Mouse (Mus musculus) midbrain, embryonic 13.5 days (tissue): ENCODE measurements around the gene Ush2a. TPM values are rescaled to one million over a fixed set of nuclear protein-coding genes. Genes with fewer than 3 reads are reported as not detected.
A peak's percentile ranks its signal among the peaks of the same experiment; 100 is the strongest.

ENCODE experiments used
- ATAC-seq: fragments of 200-750 bp; cut with Nextera tagmentation; 2 replicates; pipeline ENCODE4 v1.8.0; 2017; ENCODE audit warnings: mild to moderate bottlenecking, moderate TSS enrichment, moderate library complexity
- H3K27ac ChIP-seq: fragments of 300-500 bp; sonication (generic); 2 replicates; pipeline ENCODE4 v1.5.1; 2015; ENCODE audit warnings: inconsistent platforms, mild to moderate bottlenecking, moderate library complexity
- H3K27me3 ChIP-seq: fragments of 300-500 bp; sonication (generic); 2 replicates; pipeline ENCODE4 v1.6.1; 2015; ENCODE audit warnings: mild to moderate bottlenecking, inconsistent platforms
- H3K36me3 ChIP-seq: fragments of 300-500 bp; sonication (generic); 2 replicates; pipeline ENCODE4 v1.6.1; 2015; ENCODE audit warnings: mild to moderate bottlenecking, inconsistent platforms
- H3K4me1 ChIP-seq: fragments of 300-500 bp; sonication (generic); replicated peaks from 2 replicates; pipeline ENCODE4 v1.6.1; 2015; ENCODE audit warnings: inconsistent platforms
- H3K4me2 ChIP-seq: fragments of 300-500 bp; sonication (generic); replicated peaks from 2 replicates; pipeline ENCODE4 v1.6.1; 2015; ENCODE audit warnings: moderate library complexity, mild to moderate bottlenecking, inconsistent platforms
- H3K4me3 ChIP-seq: fragments of 300-500 bp; sonication (generic); replicated peaks from 2 replicates; pipeline ENCODE4 v1.5.1; 2015; ENCODE audit warnings: mild to moderate bottlenecking, inconsistent platforms
- H3K9ac ChIP-seq: fragments of 300-500 bp; sonication (generic); replicated peaks from 2 replicates; pipeline ENCODE4 v1.6.1; 2015; ENCODE audit warnings: mild to moderate bottlenecking, inconsistent platforms
- H3K9me3 ChIP-seq: fragments of 300-500 bp; sonication (generic); 2 replicates; pipeline ENCODE4 v1.6.1; 2016; ENCODE audit warnings: mild to moderate bottlenecking, inconsistent platforms
- WGBS: fragments of 180-500 bp; shearing (Covaris S2); methylation state at CpG from one replicate; pipeline ENCODE4 v1.1.7; 2015; 5-methylcytosine and 5-hydroxymethylcytosine counted together
- polyA plus RNA-seq: library from polyadenylated mRNA; unstranded; fragments of >200 nt; fragmentation: Nextera tagmentation; extraction: Ambion mirVana; gene quantifications from 2 replicates; pipeline ENCODE4 v1.2.1, GENCODE M21; 2015

Ush2a gene
- 0.13 and 0.23 TPM in 2 replicates for polyA plus RNA-seq

DNA sequence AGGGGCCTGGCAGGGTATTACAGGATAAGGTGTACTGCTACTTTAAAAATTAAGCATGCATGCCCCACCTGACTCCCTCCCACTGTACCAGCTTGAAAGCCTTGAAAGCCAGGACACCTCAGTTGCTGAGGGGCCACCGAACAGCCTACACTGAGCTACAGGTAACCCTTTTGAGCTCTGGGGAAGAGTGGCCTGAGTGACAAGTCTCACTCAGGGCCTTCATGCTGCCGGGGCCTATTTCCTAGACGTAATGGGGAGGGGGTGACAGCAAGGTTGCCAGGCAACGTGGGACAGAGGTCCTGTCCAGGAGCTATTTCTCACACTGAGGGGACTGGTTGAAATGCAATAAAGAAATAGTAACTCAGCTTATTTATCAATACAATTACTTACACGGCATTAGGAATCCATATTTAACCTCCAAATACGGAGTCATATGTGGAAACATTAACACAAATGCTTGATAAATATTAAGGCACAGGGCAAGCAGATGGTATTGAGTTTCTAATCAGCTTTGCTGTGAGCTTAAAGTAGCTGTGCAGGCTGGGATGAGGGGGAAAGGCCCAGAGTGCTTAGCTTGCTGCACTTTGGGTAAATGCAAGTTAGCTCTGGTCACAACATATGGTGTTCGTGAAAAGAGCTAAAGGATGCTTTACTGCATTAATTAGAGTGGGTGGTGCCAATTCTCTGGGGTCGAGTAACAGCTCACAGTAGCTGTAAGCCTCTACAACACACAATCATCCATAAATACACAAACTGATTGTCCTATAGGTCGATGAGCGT, at the start of gene Ush2a:
Gene Ush2a, plus strand, starts transcription at position 121 of the 780 bp plus-strand sequence.
- Histone ChIP-seq H3K4me2 (no peak within 1 kb of the TSS), H3K9me3 (no peaks in the 10 kb centered on the region), H3K27ac (0 out of 2 replicates have a peak within 1 kb of the TSS, but pooled peaks have one; percentile 11), H3K9ac (no peak within 1 kb of the TSS), H3K4me1 (peaks cover 25% of the 10 kb centered on the region), H3K36me3 (no peaks in the 10 kb centered on the region), H3K4me3 (no peak within 1 kb of the TSS), H3K27me3 (no peaks in the 10 kb centered on the region)
- WGBS, result 35% methylated on average over 10 of the region's 10 CpGs
- peak; percentile 60 for ATAC-seq

DNA sequence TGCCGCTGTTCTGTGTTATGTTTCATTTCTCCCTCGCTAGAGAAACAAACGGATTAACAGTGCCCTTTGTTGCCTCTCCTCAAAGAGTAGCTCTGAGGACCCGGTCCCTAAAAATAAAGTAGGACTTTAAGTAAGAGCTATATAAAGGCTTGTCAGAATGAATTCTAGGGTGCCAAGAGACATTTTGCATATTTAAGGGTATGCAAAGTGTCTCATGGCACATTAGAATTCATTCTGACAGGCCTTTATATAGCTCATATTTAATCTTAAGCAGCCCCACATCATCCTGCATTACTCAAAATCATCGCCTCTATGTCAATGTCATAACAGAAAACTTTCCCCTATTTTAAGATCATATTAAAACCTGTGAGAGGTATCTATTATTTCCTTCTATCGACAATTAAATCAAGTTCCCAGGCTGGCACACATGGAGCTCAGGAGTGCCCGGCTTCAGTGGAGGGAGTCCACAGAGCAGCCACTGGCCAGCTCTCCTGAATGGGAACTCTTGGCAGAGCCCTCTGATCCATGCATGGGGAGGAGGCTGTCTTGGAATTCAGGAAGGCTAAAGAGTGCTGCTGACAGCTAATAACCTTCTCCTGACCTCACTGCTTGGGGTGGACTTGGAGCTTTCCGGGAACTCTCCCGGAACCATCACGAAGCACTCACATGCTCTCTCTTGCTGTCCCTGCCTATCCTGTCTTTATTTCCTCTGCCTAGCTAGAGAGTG, 46.8 kb upstream of the Ush2a start:
- H3K27me3 ChIP-seq, result no peaks in the 10 kb centered on the region

DNA sequence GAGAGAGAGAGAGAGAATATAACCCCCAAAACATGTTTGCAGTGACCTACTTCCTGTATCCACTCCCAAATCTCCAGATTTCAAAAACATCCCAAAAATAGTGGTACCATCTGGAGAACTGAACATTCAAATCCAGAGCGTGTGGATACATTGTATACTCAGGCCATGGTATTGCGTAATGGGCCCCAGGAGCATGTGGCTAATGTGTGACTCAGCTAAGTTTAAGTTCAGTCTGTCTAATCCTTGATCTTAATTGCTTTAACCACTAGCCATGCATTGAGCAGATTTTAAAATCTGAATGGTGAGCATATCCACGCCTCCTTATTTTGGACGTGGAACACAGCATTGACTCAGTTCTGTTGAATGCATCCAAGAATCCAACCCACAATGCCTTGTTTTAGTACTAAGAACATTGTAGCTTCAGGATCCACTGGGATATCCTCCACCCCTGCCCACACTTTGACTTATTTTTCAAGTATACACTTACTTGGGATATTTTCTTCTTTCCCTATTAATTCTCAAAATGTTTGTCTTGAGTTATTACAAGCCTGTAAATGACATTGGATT, 40.5 kb upstream of the Ush2a start:
- Histone ChIP-seq H3K36me3 (no peaks in the 10 kb centered on the region), H3K9me3 (no peaks in the 10 kb centered on the region), H3K27ac (no peak overlapping the region), H3K4me2 (no peak overlapping the region), H3K4me3 (no peak overlapping the region), H3K4me1 (no peaks in the 10 kb centered on the region), H3K9ac (no peak overlapping the region), H3K27me3 (no peaks in the 10 kb centered on the region)
- whole genome bisulfite sequencing, result 89% methylated on average over 4 of the region's 4 CpGs
- ATAC-seq, result no peak

More for the DNA sequence above, 46.8 kb upstream of the Ush2a start:
- Histone ChIP-seq H3K9ac (no peak overlapping the region), H3K36me3 (no peaks in the 10 kb centered on the region), H3K4me1 (peaks cover 9% of the 10 kb centered on the region), H3K4me3 (no peak overlapping the region), H3K27ac (no peak overlapping the region), H3K4me2 (no peak overlapping the region), H3K9me3 (no peaks in the 10 kb centered on the region)
- WGBS, result 41% methylated on average over 10 of the region's 10 CpGs
- ATAC-seq, result no peak

DNA sequence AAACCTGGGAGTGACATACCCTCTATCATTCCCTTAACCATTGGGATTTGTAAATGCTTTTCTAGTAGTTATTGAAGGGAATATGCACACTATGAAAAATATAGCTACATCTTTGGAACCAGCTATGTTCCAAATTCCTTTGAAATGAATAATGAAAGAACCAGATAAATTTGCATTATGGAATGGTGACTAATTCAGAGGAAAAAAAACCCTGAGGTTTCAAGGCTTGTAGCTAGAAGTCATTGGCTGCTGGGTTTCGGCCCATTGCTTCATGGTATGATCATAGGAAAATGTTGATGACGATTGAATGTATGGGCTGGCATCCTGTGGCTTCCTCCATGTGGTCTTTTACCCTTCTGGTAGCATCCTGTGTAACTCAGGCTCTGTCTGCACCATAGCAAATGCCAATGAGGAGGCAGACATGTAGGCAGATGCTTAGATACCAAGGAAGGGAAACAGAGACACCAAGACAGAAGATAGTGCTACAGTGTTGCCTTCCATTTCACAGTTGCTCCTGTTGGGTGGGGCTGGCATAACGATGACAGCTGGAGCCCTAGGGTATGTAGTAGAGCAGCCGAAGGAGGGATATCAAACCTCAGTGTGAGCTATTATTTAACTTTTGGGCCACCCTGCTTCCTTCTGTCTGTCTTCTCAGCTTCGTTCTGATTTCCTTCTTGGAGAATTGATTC, 28.6 kb upstream of the Ush2a start:
- no peak overlapping the region for H3K9ac ChIP-seq
- H3K9me3 ChIP-seq, result no peaks in the 10 kb centered on the region
- no peak for ATAC-seq
- no peak overlapping the region for H3K4me2 ChIP-seq
- no peaks in the 10 kb centered on the region for H3K27me3 ChIP-seq
- H3K27ac ChIP-seq, result no peak overlapping the region
- H3K36me3 ChIP-seq, result no peaks in the 10 kb centered on the region
- no peaks in the 10 kb centered on the region for H3K4me1 ChIP-seq
- WGBS, result 88% methylated on average over 5 of the region's 5 CpGs
- no peak overlapping the region for H3K4me3 ChIP-seq

DNA sequence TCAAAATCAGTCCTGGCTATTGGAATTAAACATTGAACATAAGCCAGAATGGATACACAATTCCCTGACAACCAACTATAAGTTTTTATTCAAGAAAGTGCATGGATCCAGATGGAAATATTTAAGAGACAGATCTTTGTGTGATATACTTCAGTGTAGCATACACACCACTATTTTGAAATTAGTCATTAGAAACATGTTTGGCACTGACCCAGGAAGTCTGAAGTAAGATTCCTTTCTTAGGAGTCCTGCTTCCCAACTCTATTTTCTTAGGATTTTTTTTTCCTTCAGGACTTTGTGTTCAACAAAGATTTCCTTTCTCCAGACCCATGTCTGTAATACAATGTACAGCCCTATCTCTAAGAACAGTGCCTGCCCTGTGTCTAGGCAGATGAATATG, 23.2 kb upstream of the Ush2a start:
- Histone ChIP-seq H3K4me3 (no peak overlapping the region), H3K36me3 (no peaks in the 10 kb centered on the region), H3K4me2 (no peak overlapping the region), H3K27ac (no peak overlapping the region), H3K9me3 (no peaks in the 10 kb centered on the region), H3K27me3 (no peaks in the 10 kb centered on the region), H3K4me1 (no peaks in the 10 kb centered on the region), H3K9ac (no peak overlapping the region)
- no peak for ATAC-seq

DNA sequence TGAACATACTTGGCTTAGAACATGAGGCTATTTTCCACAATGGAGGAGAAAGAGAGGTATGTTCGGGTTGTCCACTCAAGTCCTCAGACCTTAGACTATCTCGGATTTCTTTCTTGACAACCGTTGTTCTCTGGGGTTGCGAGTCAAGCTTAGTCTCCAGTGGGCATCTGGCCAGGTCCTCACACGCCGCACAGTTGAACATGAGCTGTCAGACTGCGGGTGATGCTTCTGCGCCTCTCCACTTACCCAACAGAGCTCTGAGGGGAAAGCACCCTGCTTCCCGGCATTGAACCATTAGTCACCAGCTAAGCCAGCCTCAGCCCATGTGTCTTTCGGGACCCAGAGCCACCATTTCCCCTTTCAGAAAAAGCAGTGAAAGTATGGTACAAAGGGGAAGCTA, 20.1 kb upstream of the Ush2a start:
- ATAC-seq, result no peak
- no peak overlapping the region for H3K27ac ChIP-seq
- H3K4me1 ChIP-seq, result no peaks in the 10 kb centered on the region
- H3K9me3 ChIP-seq, result no peaks in the 10 kb centered on the region
- H3K9ac ChIP-seq, result no peak overlapping the region
- H3K4me2 ChIP-seq, result no peak overlapping the region
- H3K36me3 ChIP-seq, result no peaks in the 10 kb centered on the region
- 92% methylated on average over 10 of the region's 10 CpGs for WGBS
- no peak overlapping the region for H3K4me3 ChIP-seq
- H3K27me3 ChIP-seq, result no peaks in the 10 kb centered on the region

DNA sequence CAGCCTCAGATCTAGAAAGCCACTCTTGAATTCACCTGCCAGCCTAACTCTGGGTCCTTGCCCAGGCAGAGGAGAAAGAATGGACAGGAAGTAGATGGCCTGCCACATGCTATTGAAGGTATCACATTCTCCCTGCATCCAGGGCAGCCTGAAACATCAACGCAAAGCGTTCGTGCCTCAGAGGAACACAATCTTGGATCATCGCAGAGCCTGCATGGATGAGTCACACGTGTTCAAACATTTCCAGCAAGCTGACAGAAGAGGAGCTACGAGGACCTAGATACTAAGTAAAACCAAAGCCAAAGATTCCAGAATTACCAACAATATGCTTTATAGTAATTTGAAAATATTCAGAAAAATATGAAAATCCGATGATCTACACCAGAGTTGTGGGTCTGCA, 4.3 kb upstream of the Ush2a start:
- no peak overlapping the region for H3K4me3 ChIP-seq
- no peak overlapping the region for H3K27ac ChIP-seq
- WGBS, result 90% methylated on average over 7 of the region's 7 CpGs
- no peaks in the 10 kb centered on the region for H3K27me3 ChIP-seq
- H3K4me2 ChIP-seq, result no peak overlapping the region
- peaks cover 23% of the 10 kb centered on the region for H3K4me1 ChIP-seq
- no peak for ATAC-seq
- H3K9ac ChIP-seq, result no peak overlapping the region
- no peaks in the 10 kb centered on the region for H3K9me3 ChIP-seq
- H3K36me3 ChIP-seq, result no peaks in the 10 kb centered on the region

DNA sequence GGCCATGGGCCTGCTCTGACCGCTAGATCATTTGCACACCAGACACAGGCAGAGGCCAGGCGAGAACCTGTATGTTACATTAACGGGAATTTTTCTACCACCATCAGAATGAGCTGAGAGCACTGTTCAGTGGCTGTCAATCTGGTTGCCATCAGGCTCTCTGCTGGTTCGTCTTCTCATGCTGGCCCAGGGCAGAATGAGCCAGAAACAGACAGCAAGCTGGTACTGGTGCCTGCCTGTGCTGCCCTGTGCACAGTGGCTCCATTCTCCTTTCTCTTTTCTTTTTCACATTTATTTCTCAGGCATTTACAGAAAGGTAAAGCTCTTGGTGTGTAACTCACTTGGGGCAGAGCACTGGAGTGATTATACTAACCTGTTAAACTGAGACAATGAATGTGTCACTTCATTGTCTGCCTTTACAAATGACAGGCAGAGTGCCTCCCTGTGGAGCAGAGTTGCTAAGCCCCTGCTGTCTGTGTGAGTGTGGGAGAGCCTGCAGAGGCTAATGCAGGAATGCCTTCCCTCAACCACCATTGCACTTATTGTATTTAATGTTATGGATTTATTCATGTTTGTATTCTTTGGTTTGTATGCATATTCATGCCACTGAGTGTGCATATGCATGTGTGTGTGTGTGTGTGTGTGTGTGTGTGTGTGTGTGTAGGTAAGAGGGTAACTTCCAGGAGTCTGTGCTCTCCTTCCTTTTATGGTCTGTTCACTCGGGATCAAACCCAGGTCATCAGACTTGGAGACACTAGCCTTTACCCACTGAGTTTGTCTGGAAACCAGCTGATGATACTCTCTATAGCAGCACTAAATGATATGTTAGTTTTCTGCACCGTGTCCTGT, 1.3 kb upstream of the Ush2a start:
- Histone ChIP-seq H3K9ac (no peak overlapping the region), H3K36me3 (no peaks in the 10 kb centered on the region), H3K4me1 (peaks cover 25% of the 10 kb centered on the region), H3K27me3 (no peaks in the 10 kb centered on the region), H3K9me3 (no peaks in the 10 kb centered on the region), H3K27ac (peak overlapping the region; percentile 36), H3K4me3 (no peak overlapping the region), H3K4me2 (no peak overlapping the region)
- peak; percentile 85 for ATAC-seq
- 53% methylated on average over 6 of the region's 6 CpGs for WGBS

DNA sequence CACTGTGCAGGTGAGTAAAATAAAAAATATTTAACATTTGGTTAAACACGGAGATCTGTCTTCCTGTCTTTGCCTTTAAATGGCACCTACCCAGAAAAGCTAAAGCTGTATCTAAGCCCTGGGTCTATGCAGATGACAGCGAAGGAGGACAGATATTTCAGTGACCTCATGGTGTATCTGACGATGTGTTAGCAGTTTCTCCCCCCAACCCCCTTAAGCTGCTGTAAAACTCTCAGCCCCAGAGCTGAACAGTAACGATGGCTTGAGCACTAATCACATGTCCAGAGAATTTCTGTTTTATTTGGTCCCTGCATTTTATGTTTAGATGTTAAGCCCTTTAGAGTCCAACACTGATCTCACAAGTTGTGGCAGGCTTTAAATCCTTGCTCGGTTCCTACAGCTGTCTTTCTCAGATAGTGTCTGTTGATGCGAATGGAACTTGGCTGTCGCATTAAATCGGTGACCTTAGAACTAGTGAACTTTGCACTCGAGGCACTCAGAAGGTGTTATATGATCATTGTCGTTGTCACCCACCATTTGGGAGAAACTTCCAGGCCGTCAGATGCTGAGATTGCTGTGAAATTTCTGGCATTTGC, 5.4 kb downstream of the Ush2a start:
- H3K4me1 ChIP-seq, result peaks cover 5% of the 10 kb centered on the region
- H3K9ac ChIP-seq, result no peak overlapping the region
- no peaks in the 10 kb centered on the region for H3K9me3 ChIP-seq
- no peaks in the 10 kb centered on the region for H3K36me3 ChIP-seq
- no peak overlapping the region for H3K27ac ChIP-seq
- H3K27me3 ChIP-seq, result no peaks in the 10 kb centered on the region
- no peak overlapping the region for H3K4me3 ChIP-seq
- 77% methylated on average over 11 of the region's 11 CpGs for whole genome bisulfite sequencing
- ATAC-seq, result no peak
- no peak overlapping the region for H3K4me2 ChIP-seq

DNA sequence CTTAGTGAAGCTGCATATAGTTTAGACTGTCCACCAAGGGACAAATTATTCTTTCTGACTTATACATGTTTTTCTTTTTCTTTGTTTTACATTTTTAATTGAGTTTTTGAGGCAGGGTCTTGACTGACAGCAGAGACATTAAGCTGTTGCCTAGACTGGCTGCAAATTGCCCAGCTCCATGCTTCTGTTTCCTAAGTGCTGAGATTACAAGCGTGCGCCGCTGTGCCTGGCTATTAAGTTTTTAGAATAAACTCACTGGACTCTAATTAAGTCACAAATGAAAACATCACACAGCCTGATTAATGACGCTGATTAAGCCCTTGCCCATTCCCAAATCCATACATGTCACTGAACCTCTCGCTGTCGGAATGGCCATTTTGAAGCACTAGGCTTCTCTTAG, 7.2 kb downstream of the Ush2a start:
- Histone ChIP-seq H3K9ac (no peak overlapping the region), H3K27ac (no peak overlapping the region), H3K27me3 (no peaks in the 10 kb centered on the region), H3K9me3 (no peaks in the 10 kb centered on the region), H3K4me1 (no peaks in the 10 kb centered on the region), H3K4me2 (no peak overlapping the region), H3K36me3 (no peaks in the 10 kb centered on the region), H3K4me3 (no peak overlapping the region)
- 68% methylated on average over 6 of the region's 6 CpGs for WGBS
- ATAC-seq, result no peak

DNA sequence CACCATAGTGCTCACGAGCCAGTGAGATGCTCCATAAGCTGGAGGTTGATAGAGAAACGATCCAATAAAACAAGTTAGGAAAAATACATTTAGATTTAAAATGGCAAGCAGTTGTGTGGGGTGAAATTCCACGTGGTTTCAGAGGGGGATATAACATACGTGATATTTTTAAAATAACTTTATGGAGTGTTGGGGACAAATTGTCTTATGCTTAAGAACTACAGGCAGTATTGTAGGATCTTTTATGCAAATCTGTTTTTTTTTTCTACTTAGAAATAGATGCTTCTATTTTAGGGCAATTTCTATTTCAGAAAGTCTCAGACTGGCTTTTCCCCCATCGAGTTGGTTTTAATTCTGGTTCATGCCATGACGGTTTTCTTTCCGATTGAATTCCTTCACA, 51.5 kb downstream of the Ush2a start:
- H3K4me1 ChIP-seq, result no peaks in the 10 kb centered on the region
- no peaks in the 10 kb centered on the region for H3K36me3 ChIP-seq
- H3K4me2 ChIP-seq, result no peak overlapping the region
- ATAC-seq, result no peak
- no peaks in the 10 kb centered on the region for H3K27me3 ChIP-seq
- no peak overlapping the region for H3K4me3 ChIP-seq
- H3K27ac ChIP-seq, result no peak overlapping the region
- no peaks in the 10 kb centered on the region for H3K9me3 ChIP-seq
- H3K9ac ChIP-seq, result no peak overlapping the region
- WGBS, result 91% methylated on average over 7 of the region's 7 CpGs
